Mouse (Mus musculus) thymus, adult 2 months (tissue): ENCODE measurements around the gene Macrod2. TPM values are rescaled to one million over a fixed set of nuclear protein-coding genes. Genes with fewer than 3 reads are reported as not detected.

Experiments
- DNase-seq: peaks from one replicate; pipeline ENCODE4 v3.0.0; 2021
- H3K27ac ChIP-seq: fragments of 200-500 bp; 2 replicates; pipeline ENCODE4 v1.5.1; 2012; ENCODE audit warnings: low read length, control low read depth; ENCODE audit not compliant: control insufficient read depth, insufficient read depth
- H3K27me3 ChIP-seq: fragments of 200-500 bp; 2 replicates; pipeline ENCODE4 v1.6.1; 2012; ENCODE audit warnings: mild to moderate bottlenecking, low read length, moderate library complexity, mixed read lengths; ENCODE audit not compliant: control insufficient read depth, insufficient read depth
- H3K36me3 ChIP-seq: fragments of 200-500 bp; 2 replicates; pipeline ENCODE4 v1.6.1; 2012; ENCODE audit warnings: mild to moderate bottlenecking, low read length, moderate library complexity; ENCODE audit not compliant: control insufficient read depth, insufficient read depth
- H3K4me1 ChIP-seq: fragments of 200-500 bp; replicated peaks from 2 replicates; pipeline ENCODE4 v1.6.1; 2012; ENCODE audit warnings: low read length; ENCODE audit not compliant: control insufficient read depth, insufficient read depth
- H3K4me3 ChIP-seq: fragments of 200-500 bp; 2 replicates; pipeline ENCODE4 v1.5.1; 2012; ENCODE audit warnings: mild to moderate bottlenecking, low read length, control low read depth, moderate library complexity; ENCODE audit not compliant: control insufficient read depth, insufficient read depth
- CTCF ChIP-seq: fragments of 200-500 bp; IDR thresholded peaks from 2 replicates; pipeline ENCODE4 v1.5.1; 2012; ENCODE audit warnings: mild to moderate bottlenecking, control low read depth, low read length, moderate library complexity, borderline replicate concordance; ENCODE audit not compliant: control insufficient read depth, poor library complexity, insufficient read depth; ENCODE audit errors: extremely low read depth
- POLR2A ChIP-seq: fragments of 200-500 bp; IDR thresholded peaks from 2 replicates; pipeline ENCODE4 v1.6.1; 2012; ENCODE audit warnings: mild to moderate bottlenecking, low read length, control low read depth, moderate library complexity; ENCODE audit not compliant: control insufficient read depth, poor library complexity, insufficient read depth; ENCODE audit errors: extremely low read depth
- WGBS: fragments of 180-500 bp; shearing (Covaris S2); methylation state at CpG from one replicate; pipeline ENCODE4 v1.1.7; 2018; 5-methylcytosine and 5-hydroxymethylcytosine counted together
- polyA plus RNA-seq: library from polyadenylated mRNA; depleted of rRNA; stranded (reverse); fragments of >200 nt; gene quantifications from 2 replicates; pipeline ENCODE4 v1.2.3, GENCODE M21; 2012

Macrod2 gene
- polyA plus RNA-seq, 1 experiment: 2.3 TPM

GRCm38 (mm10) chr2:141327296-141327695 is 932.2 kb downstream of the Macrod2 start:
- no peak overlapping the region for H3K27ac ChIP-seq
- WGBS: 74% methylated on average over 6 of the region's 6 CpGs
- no peaks in the 10 kb centered on the region for H3K27me3 ChIP-seq
- no peaks in the 10 kb centered on the region for H3K4me1 ChIP-seq
- H3K36me3 ChIP-seq: no peaks in the 10 kb centered on the region
- no peak for DNase-seq
- TF ChIP-seq CTCF (no peak), POLR2A (no peak)
- H3K4me3 ChIP-seq: no peak overlapping the region

GRCm38 (mm10) chr2:141337708-141338107 is 942.6 kb downstream of the Macrod2 start:
- H3K27ac ChIP-seq: no peak overlapping the region
- no peaks in the 10 kb centered on the region for H3K36me3 ChIP-seq
- H3K27me3 ChIP-seq: no peaks in the 10 kb centered on the region
- TF ChIP-seq POLR2A: no peak
- TF ChIP-seq CTCF: no peak
- no peak for DNase-seq
- H3K4me1 ChIP-seq: no peaks in the 10 kb centered on the region
- 36% methylated on average over 3 of the region's 3 CpGs for WGBS
- H3K4me3 ChIP-seq: no peak overlapping the region

- DNase-seq: no peak
- H3K36me3 ChIP-seq: no peaks in the 10 kb centered on the region
- H3K4me3 ChIP-seq: no peak overlapping the region
- H3K27me3 ChIP-seq: no peaks in the 10 kb centered on the region
- 79% methylated on average over 10 of the region's 10 CpGs for WGBS
- no peak overlapping the region for H3K27ac ChIP-seq
- no peak for TF ChIP-seq CTCF
- H3K4me1 ChIP-seq: no peaks in the 10 kb centered on the region
Observed at GRCm38 (mm10) chr2:141343988-141344535, 949.0 kb downstream of the Macrod2 start.

- Histone ChIP-seq H3K4me1 (no peaks in the 10 kb centered on the region), H3K36me3 (no peaks in the 10 kb centered on the region), H3K27ac (no peak overlapping the region), H3K4me3 (no peak overlapping the region), H3K27me3 (no peaks in the 10 kb centered on the region)
- no peak for DNase-seq
- 77% methylated on average over 2 of the region's 2 CpGs for WGBS
- TF ChIP-seq POLR2A (no peak), CTCF (no peak)
Observed at GRCm38 (mm10) chr2:141352623-141353022, 957.5 kb downstream of the Macrod2 start.

- WGBS: 93% methylated on average over 2 of the region's 2 CpGs
- Histone ChIP-seq H3K4me3 (no peak overlapping the region), H3K36me3 (no peaks in the 10 kb centered on the region), H3K27ac (no peak overlapping the region), H3K27me3 (no peaks in the 10 kb centered on the region), H3K4me1 (no peaks in the 10 kb centered on the region)
- no peak for TF ChIP-seq CTCF
- DNase-seq: no peak
Observed at GRCm38 (mm10) chr2:141388632-141389031, 993.5 kb downstream of the Macrod2 start.

GRCm38 (mm10) chr2:141391229-141391628 is 996.1 kb downstream of the Macrod2 start:
- no peaks in the 10 kb centered on the region for H3K4me1 ChIP-seq
- TF ChIP-seq POLR2A (no peak), CTCF (no peak)
- no peaks in the 10 kb centered on the region for H3K36me3 ChIP-seq
- 96% methylated on average over 4 of the region's 4 CpGs for WGBS
- no peak overlapping the region for H3K27ac ChIP-seq
- no peak overlapping the region for H3K4me3 ChIP-seq
- no peaks in the 10 kb centered on the region for H3K27me3 ChIP-seq
- DNase-seq: no peak

GRCm38 (mm10) chr2:141394806-141395205 is 999.7 kb downstream of the Macrod2 start:
- TF ChIP-seq CTCF (no peak), POLR2A (no peak)
- DNase-seq: no peak
- WGBS: 88% methylated on average over 1 of the region's 1 CpGs

More at GRCm38 (mm10) chr2:141394806-141395205, 999.7 kb downstream of the Macrod2 start:
- no peak overlapping the region for H3K4me3 ChIP-seq
- H3K27ac ChIP-seq: no peak overlapping the region
- no peaks in the 10 kb centered on the region for H3K4me1 ChIP-seq
- H3K36me3 ChIP-seq: no peaks in the 10 kb centered on the region
- H3K27me3 ChIP-seq: no peaks in the 10 kb centered on the region
